Mouse (Mus musculus): ENCODE data around the gene Gm21988.
A peak's percentile ranks its signal among the peaks of the same experiment; 100 is the strongest.

The Gm21988 gene

GRCm38 (mm10) chr11:70236717-70237116 is 2.9 kb downstream of the Gm21988 start:
- no peak for DNase-seq (ENCODE audit: low spot score in 2 of 2)

- no peak for DNase-seq (ENCODE audit: low spot score in 2 of 2)
Observed at GRCm38 (mm10) chr11:70235254-70235900, 4.3 kb downstream of the Gm21988 start.

GRCm38 (mm10) chr11:70234497-70234896 is 5.1 kb downstream of the Gm21988 start:
- DNase-seq (ENCODE audit: low spot score in 2 of 2): no peak

- DNase-seq (ENCODE audit: low spot score in 2 of 2): no peak
Observed at GRCm38 (mm10) chr11:70234037-70234436, 5.6 kb downstream of the Gm21988 start.

GRCm38 (mm10) chr11:70233016-70233415 is 6.6 kb downstream of the Gm21988 start:
- no peak for DNase-seq (ENCODE audit: low spot score in 2 of 2)

GRCm38 (mm10) chr11:70232546-70232945 is 7.1 kb downstream of the Gm21988 start:
- peak in 1 of 2 experiments; percentile 61 for DNase-seq (ENCODE audit: low spot score in 2 of 2)

- peak; percentile 85 to 90 for DNase-seq (ENCODE audit: low spot score in 2 of 2)
Observed at GRCm38 (mm10) chr11:70230239-70230727, 9.3 kb downstream of the Gm21988 start.

- no peak for DNase-seq (ENCODE audit: low spot score in 2 of 2)
Observed at GRCm38 (mm10) chr11:70229260-70230010, 10.2 kb downstream of the Gm21988 start, which contains the start of gene Bcl6b. TSS of gene Bcl6b (minus strand) at chr11:70229798.

GRCm38 (mm10) chr11:70228828-70229227 is 10.8 kb downstream of the Gm21988 start:
- peak; percentile 66 to 86 for DNase-seq (ENCODE audit: low spot score in 2 of 2)

GRCm38 (mm10) chr11:70227661-70228245 is 11.9 kb downstream of the Gm21988 start:
- no peak for DNase-seq (ENCODE audit: low spot score in 2 of 2)

- no peak for DNase-seq (ENCODE audit: low spot score in 2 of 2)
Observed at GRCm38 (mm10) chr11:70227126-70227525, 12.5 kb downstream of the Gm21988 start.

GRCm38 (mm10) chr11:70226602-70226890 is 13.1 kb downstream of the Gm21988 start:
- no peak for DNase-seq (ENCODE audit: low spot score in 2 of 2)

GRCm38 (mm10) chr11:70225798-70226601 is 13.6 kb downstream of the Gm21988 start:
- DNase-seq (ENCODE audit: low spot score in 2 of 2): no peak

GRCm38 (mm10) chr11:70223724-70224123 is 15.9 kb downstream of the Gm21988 start:
- no peak for DNase-seq (ENCODE audit: low spot score in 2 of 2)

GRCm38 (mm10) chr11:70221603-70222500 is 17.8 kb downstream of the Gm21988 start:
- no peak for DNase-seq (ENCODE audit: low spot score in 2 of 2)

GRCm38 (mm10) chr11:70220731-70221602 is 18.7 kb downstream of the Gm21988 start, which contains the start of gene Slc16a13:
TSS of gene Slc16a13 (minus strand) at chr11:70221064.
- DNase-seq (ENCODE audit: low spot score in 2 of 2): peak; percentile 84 to 92

GRCm38 (mm10) chr11:70220323-70220722 is 19.3 kb downstream of the Gm21988 start:
- no peak for DNase-seq (ENCODE audit: low spot score in 2 of 2)

- no peak for DNase-seq (ENCODE audit: low spot score in 2 of 2)
Observed at GRCm38 (mm10) chr11:70219873-70220272, 19.8 kb downstream of the Gm21988 start.

GRCm38 (mm10) chr11:70218741-70219470 is 20.7 kb downstream of the Gm21988 start:
- no peak for DNase-seq (ENCODE audit: low spot score in 2 of 2)
